Mouse (Mus musculus) erythroblast, embryonic 14.5 days (primary cell): ENCODE measurements around the gene Irf2. TPM values are rescaled to one million over a fixed set of nuclear protein-coding genes. Genes with fewer than 3 reads are reported as not detected.

Experiments used
- H3K27me3 ChIP-seq: 2 replicates; pipeline ENCODE4 v1.6.1; 2012; ENCODE audit warnings: inconsistent platforms; ENCODE audit not compliant: control insufficient read depth
- H3K36me3 ChIP-seq: 2 replicates; pipeline ENCODE4 v1.6.1; 2012; ENCODE audit warnings: mild to moderate bottlenecking, inconsistent platforms; ENCODE audit not compliant: control insufficient read depth
- H3K4me1 ChIP-seq: 2 replicates; pipeline ENCODE4 v1.6.1; 2012; ENCODE audit warnings: inconsistent platforms; ENCODE audit not compliant: control insufficient read depth
- H3K4me3 ChIP-seq: replicated peaks from 2 replicates; pipeline ENCODE3; 2012; ENCODE audit warnings: moderate library complexity, mild to moderate bottlenecking, inconsistent platforms
- H3K9me3 ChIP-seq: 2 replicates; pipeline ENCODE4 v1.6.1; 2012; ENCODE audit warnings: low read length, inconsistent platforms, mixed read lengths; ENCODE audit not compliant: control insufficient read depth
- GATA1 ChIP-seq: IDR thresholded peaks from 2 replicates; pipeline ENCODE4 v1.6.1; 2012; ENCODE audit warnings: low read length, inconsistent platforms, mixed read lengths
- TAL1 ChIP-seq: IDR thresholded peaks from 3 replicates; pipeline ENCODE4 v1.6.1; 2012; ENCODE audit warnings: low read length, inconsistent platforms, mixed read lengths
- polyA plus RNA-seq: library from polyadenylated mRNA; stranded (reverse); fragments of >175 nt; gene quantifications from 2 replicates; pipeline ENCODE4 v1.2.3, GENCODE M21; 2012

Gene Irf2
- polyA plus RNA-seq, 1 experiment = 0.81 TPM

GRCm38 (mm10) chr8:46885786-46886185 lies 146.3 kb downstream of the Irf2 start:
- Histone ChIP-seq H3K36me3 (no peaks in the 10 kb centered on the region), H3K4me1 (no peaks in the 10 kb centered on the region), H3K9me3 (no peaks in the 10 kb centered on the region), H3K27me3 (no peaks in the 10 kb centered on the region), H3K4me3 (no peak overlapping the region)
- TF ChIP-seq GATA1 (no peak), TAL1 (no peak)

GRCm38 (mm10) chr8:46886216-46886615 lies 146.7 kb downstream of the Irf2 start:
- no peak for TF ChIP-seq TAL1
- no peak for TF ChIP-seq GATA1
- H3K36me3 ChIP-seq = no peaks in the 10 kb centered on the region
- no peaks in the 10 kb centered on the region for H3K4me1 ChIP-seq
- no peaks in the 10 kb centered on the region for H3K9me3 ChIP-seq
- H3K27me3 ChIP-seq = no peaks in the 10 kb centered on the region
- no peak overlapping the region for H3K4me3 ChIP-seq

GRCm38 (mm10) chr8:46887396-46887795 lies 147.9 kb downstream of the Irf2 start:
- no peak overlapping the region for H3K4me3 ChIP-seq
- no peaks in the 10 kb centered on the region for H3K4me1 ChIP-seq
- H3K9me3 ChIP-seq = no peaks in the 10 kb centered on the region
- TF ChIP-seq GATA1 = no peak
- no peak for TF ChIP-seq TAL1
- no peaks in the 10 kb centered on the region for H3K36me3 ChIP-seq
- H3K27me3 ChIP-seq = no peaks in the 10 kb centered on the region

GRCm38 (mm10) chr8:46888575-46888974 lies 149.0 kb downstream of the Irf2 start:
- no peak for TF ChIP-seq GATA1
- TF ChIP-seq TAL1 = no peak
- H3K27me3 ChIP-seq = no peaks in the 10 kb centered on the region
- H3K36me3 ChIP-seq = no peaks in the 10 kb centered on the region
- no peaks in the 10 kb centered on the region for H3K4me1 ChIP-seq
- H3K4me3 ChIP-seq = no peak overlapping the region
- H3K9me3 ChIP-seq = no peaks in the 10 kb centered on the region

- Histone ChIP-seq H3K4me1 (no peaks in the 10 kb centered on the region), H3K4me3 (no peak overlapping the region), H3K9me3 (no peaks in the 10 kb centered on the region), H3K27me3 (no peaks in the 10 kb centered on the region), H3K36me3 (no peaks in the 10 kb centered on the region)
- TF ChIP-seq TAL1 = no peak
- TF ChIP-seq GATA1 = no peak
Measured at GRCm38 (mm10) chr8:46890241-46890640, 150.7 kb downstream of the Irf2 start.

GRCm38 (mm10) chr8:46892511-46893273 lies 153.2 kb downstream of the Irf2 start:
- TF ChIP-seq TAL1 (no peak), GATA1 (no peak)
- H3K36me3 ChIP-seq = no peaks in the 10 kb centered on the region
- no peaks in the 10 kb centered on the region for H3K4me1 ChIP-seq
- no peaks in the 10 kb centered on the region for H3K9me3 ChIP-seq
- H3K4me3 ChIP-seq = no peak overlapping the region
- no peaks in the 10 kb centered on the region for H3K27me3 ChIP-seq

- no peak overlapping the region for H3K4me3 ChIP-seq
- TF ChIP-seq GATA1 = no peak
- no peak for TF ChIP-seq TAL1
- H3K36me3 ChIP-seq = no peaks in the 10 kb centered on the region
- no peaks in the 10 kb centered on the region for H3K4me1 ChIP-seq
- H3K27me3 ChIP-seq = no peaks in the 10 kb centered on the region
- no peaks in the 10 kb centered on the region for H3K9me3 ChIP-seq
Measured at GRCm38 (mm10) chr8:46894385-46894784, 154.9 kb downstream of the Irf2 start.

- Histone ChIP-seq H3K4me1 (no peaks in the 10 kb centered on the region), H3K9me3 (no peaks in the 10 kb centered on the region), H3K27me3 (no peaks in the 10 kb centered on the region; the same call in 1 of the 2 replicates), H3K4me3 (no peak overlapping the region), H3K36me3 (no peaks in the 10 kb centered on the region)
- TF ChIP-seq GATA1 (no peak), TAL1 (no peak)
Measured at GRCm38 (mm10) chr8:46896005-46896404, 156.5 kb downstream of the Irf2 start.

- Histone ChIP-seq H3K4me3 (no peak overlapping the region), H3K36me3 (no peaks in the 10 kb centered on the region), H3K27me3 (no peaks in the 10 kb centered on the region; the same call in 1 of the 2 replicates), H3K9me3 (no peaks in the 10 kb centered on the region), H3K4me1 (no peaks in the 10 kb centered on the region)
- TF ChIP-seq GATA1 (no peak), TAL1 (no peak)
Measured at GRCm38 (mm10) chr8:46896704-46897103, 157.2 kb downstream of the Irf2 start.

Other genes starting within 250 kb of the Irf2 start
- 2.4 and 3.1 TPM in 2 replicates for gene Cenpu, start 187.7 kb upstream of the Irf2 start, polyA plus RNA-seq
- gene Primpol, start 122.5 kb upstream of the Irf2 start, polyA plus RNA-seq = 0.06 and 0.09 TPM in 2 replicates
- 0.17 and 0.37 TPM in 2 replicates for gene Casp3, start 122.4 kb upstream of the Irf2 start, polyA plus RNA-seq
- gene Enpp6, start 247.2 kb downstream of the Irf2 start, polyA plus RNA-seq = not detected in 2 replicates